Mouse (Mus musculus) adrenal gland, postnatal 14 days (tissue): ENCODE measurements around the gene Creb3l2. TPM values are rescaled to one million over a fixed set of nuclear protein-coding genes. Genes with fewer than 3 reads are reported as not detected.

Experiments
- DNase-seq: peaks from one replicate; pipeline ENCODE4 v3.0.0; 2021; ENCODE audit warnings: mixed read lengths
- total RNA-seq: library from RNA; stranded (reverse); gene quantifications from 2 replicates; pipeline ENCODE4 v1.2.3, GENCODE M21; 2021

Gene Creb3l2
- total RNA-seq, 1 experiment from 2014 or later: 50.0 TPM

GRCm38 (mm10) chr6:37370566-37370965 is 71.4 kb downstream of the Creb3l2 start:
- no peak for DNase-seq

DNA sequence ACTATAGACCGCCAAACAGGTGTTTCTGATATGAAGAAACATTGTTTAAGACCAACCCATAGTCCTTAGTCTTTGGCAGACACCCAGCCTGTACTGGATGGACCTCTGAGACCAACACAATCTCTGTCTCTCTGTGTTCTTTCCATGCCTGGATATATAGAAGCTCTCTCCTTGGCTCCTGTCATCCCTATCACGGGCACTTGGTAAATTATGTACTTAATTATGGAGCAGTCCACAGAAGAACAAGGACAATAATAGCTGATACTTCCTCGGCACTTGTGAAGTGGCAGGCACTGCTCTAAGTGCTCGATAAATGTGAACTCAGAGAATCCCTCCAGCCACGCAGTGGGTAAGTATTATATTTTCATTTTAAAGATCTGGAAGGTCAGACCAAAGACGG is 72.2 kb downstream of the Creb3l2 start:
- DNase-seq: no peak

DNA sequence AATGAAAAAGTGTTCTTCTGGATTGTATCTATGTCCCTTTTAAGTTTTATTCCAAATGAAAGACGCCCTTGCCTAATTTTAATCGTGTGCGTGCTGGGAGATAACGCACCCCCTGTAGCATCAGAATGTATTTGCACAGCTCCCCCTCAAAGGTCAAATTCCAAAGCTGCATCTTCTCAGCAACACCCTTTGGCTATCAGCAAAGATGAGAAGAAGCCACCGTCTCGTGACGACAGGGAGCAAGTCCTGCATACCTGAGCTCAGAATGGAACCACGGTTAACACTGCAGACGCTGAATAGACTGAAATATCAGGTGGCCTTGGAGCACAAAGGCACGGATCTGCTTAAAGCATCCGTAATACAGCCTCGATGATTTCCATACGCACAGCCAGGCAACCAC is 73.7 kb downstream of the Creb3l2 start:
- DNase-seq: no peak

GRCm38 (mm10) chr6:37366991-37367390 is 75.0 kb downstream of the Creb3l2 start:
- DNase-seq: no peak

- no peak for DNase-seq
These were observed 76.8 kb downstream of the Creb3l2 start for GRCm38 (mm10) chr6:37365179-37365578.

- no peak for DNase-seq
These were observed 77.6 kb downstream of the Creb3l2 start for GRCm38 (mm10) chr6:37364361-37364760.

DNA sequence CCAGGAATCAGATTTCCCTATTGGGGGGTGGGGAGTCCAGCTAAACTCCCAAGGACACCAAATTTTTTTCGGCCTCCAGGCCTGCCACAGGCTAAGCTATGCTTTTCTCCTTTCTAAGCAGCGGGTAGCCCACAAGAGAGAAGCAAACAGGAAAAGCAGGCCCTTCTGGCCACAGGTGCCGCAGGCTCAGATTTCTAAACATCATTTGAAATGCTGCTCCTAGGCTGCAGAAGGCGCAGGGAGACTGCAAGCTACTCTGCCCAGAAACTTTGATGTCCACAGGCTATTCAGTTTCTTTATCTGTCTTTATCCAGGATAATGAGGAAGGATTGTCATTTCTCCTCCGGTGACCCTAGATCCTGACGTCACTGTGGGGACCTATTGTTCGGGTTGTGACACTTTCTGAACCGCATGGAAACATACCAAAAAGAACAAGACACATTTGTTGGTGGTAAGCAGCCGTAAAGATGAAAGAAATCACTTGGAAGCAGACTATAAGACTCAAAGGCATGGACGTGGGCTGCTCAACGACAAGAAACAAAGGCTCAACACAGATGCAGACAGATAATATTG is 81.0 kb downstream of the Creb3l2 start:
- peak; percentile 33 for DNase-seq

GRCm38 (mm10) chr6:37354449-37355179 is 87.3 kb downstream of the Creb3l2 start:
- peak; percentile 80 for DNase-seq

DNA sequence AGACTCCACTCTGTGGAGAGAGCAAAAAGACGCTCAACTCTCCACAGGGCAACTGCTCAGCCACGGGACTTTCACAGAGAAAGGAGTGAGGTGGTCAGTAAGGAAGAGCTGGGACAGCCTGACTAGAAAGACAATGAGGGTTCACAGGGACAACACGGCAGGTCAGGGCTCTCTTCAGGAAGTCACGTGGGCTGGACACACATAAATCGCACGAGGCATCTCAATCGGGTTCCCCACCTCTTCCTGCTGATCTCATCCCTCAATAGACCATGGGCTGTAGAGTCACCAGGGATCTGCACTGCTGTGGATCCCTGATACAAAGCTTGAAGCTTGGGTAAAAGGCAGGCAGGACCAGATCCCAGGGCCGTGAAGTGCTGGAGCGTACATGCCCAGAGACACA is 88.3 kb downstream of the Creb3l2 start:
- no peak for DNase-seq

- DNase-seq: peak; percentile 71
These were observed 90.1 kb downstream of the Creb3l2 start for GRCm38 (mm10) chr6:37351731-37352380.

DNA sequence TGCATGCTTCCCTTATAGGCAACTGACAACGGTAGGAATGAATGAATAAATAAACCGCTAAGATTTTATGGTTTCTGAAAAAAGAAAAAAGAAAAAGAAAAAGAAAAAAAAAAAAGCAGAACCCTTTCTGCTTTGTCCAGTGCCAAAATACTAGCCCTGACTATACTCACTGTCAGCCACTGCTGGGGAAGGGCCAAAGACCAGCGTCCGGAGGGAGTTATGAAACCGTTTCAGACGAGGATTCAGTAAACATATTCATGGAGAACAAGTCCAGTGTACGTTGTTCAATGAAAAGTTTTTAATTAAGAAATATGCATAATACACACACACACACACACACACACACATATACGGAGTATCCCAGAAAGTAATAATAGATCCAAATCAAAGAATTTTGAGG is 91.6 kb downstream of the Creb3l2 start:
- peak; percentile 29 for DNase-seq

DNA sequence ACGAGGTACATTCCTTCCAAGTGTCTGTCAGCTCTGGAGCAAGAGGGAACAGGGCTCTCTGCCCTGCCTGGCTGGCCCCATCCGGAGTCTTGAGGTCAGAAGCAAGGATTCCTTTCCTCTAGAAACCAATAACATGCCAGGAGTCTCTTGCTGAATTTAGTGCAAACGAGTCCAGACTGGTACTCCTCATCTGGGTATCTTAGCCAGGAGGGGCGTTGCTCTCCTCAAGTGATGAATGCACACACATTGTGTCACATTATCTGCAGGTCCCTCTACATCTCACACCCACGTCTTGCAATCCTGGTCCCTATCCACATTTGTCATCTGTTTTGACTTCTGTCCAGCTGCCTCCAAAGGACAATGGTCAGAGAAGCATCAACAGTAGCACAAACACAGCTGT is 94.3 kb downstream of the Creb3l2 start:
- no peak for DNase-seq

GRCm38 (mm10) chr6:37338055-37338454 is 103.9 kb downstream of the Creb3l2 start:
- no peak for DNase-seq

DNA sequence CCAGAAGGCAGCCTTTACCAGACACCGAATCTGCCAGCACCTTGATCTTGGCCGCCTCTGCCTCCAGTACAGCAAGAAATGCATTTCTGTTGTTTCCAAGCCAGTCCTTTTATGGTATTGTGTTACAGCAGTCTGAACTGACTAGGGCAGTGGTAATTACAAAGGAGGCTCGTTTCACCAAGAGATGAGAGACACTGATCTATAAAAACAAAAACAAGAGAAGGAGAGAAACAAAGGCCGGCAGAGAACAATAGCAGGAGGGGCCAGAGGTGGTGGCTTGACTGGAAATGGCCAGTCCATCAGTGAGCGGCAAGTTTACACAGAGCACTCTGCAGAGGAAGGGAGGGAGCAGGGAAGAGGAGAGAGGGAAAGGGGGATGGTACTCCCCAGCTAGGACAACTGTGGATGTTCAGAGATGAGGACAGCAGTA is 105.1 kb downstream of the Creb3l2 start:
- DNase-seq: no peak

GRCm38 (mm10) chr6:37336381-37336780 is 105.6 kb downstream of the Creb3l2 start:
- no peak for DNase-seq

DNA sequence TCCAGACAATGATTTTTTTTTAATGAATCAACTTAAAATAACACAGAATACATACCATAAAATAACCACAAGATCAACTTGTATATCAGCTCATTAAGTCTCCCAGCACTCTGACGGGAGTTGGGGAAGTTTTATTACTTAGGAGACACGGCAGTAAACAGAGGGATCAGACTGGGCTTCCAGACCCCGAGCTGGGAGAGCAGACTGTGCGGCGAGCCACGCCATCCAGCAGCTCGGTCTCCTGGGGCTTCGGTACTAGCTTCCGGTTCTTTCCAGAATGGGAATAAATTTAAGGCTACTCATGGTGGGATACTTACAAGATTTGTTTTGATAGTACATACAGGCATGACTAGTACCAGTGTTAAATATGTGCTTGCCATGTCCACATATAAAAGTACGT is 109.1 kb downstream of the Creb3l2 start:
- no peak for DNase-seq

- peak; percentile 43 for DNase-seq
These were observed 111.8 kb downstream of the Creb3l2 start for GRCm38 (mm10) chr6:37329901-37330864.

GRCm38 (mm10) chr6:37329376-37329775 is 112.6 kb downstream of the Creb3l2 start:
- no peak for DNase-seq

GRCm38 (mm10) chr6:37328671-37329070 is 113.3 kb downstream of the Creb3l2 start:
- no peak for DNase-seq

DNA sequence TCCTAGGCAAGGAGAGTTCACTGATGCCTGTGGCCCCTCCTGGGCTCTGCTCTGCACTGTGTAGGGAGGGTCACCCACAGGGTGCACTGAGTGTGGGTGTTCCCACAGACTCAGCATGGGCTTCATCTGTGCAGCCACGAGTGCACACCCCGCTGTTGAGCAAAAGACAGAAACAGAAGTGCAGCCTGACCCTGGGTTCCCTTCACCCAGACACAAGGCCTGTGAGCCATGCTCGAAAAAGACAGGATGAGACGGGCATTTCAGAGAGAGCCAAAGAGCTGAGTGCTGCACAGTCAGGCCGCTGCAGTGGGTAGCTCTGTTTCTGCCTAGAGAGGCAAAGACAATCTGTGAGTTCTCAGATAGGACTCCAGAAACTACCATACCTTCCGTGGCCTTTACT is 114.4 kb downstream of the Creb3l2 start:
- DNase-seq: peak; percentile 34

- DNase-seq: peak; percentile 53
These were observed 115.4 kb downstream of the Creb3l2 start for GRCm38 (mm10) chr6:37326603-37326955.

GRCm38 (mm10) chr6:37325906-37326602 is 115.9 kb downstream of the Creb3l2 start:
- DNase-seq: no peak
